Comparison of ENCODE assay signal across 8 mouse cellular contexts in genomic region chr7:132712044-132712708, GRCm38 (mm10).
DNase-seq lines count a peak whose midpoint lies in the region; ATAC-seq and TF ChIP-seq lines count a peak whose summit lies in the region.

No protein-coding gene starts in this region.

- no peaks in the 10 kb centered on the region for H3K27me3 ChIP-seq in forebrain, embryonic 12.5 days
- H3K27me3 ChIP-seq in limb, embryonic 15.5 days = no peaks in the 10 kb centered on the region
- H3K27me3 ChIP-seq in neural tube, embryonic 14.5 days (ENCODE audit: control insufficient read depth, insufficient read depth, low read length) = no peaks in the 10 kb centered on the region
- no peaks in the 10 kb centered on the region for H3K27me3 ChIP-seq in cerebellum, adult 2 months (ENCODE audit: control insufficient read depth, insufficient read depth, low read length)

- ATAC-seq in forebrain, embryonic 12.5 days (ENCODE audit: low FRiP score) = peak; percentile 61
- ATAC-seq in limb, embryonic 15.5 days (ENCODE audit: insufficient number of reproducible peaks, low FRiP score, low TSS enrichment, low read depth) = no peak; the same call in 1 of the 2 replicates
- ATAC-seq in neural tube, embryonic 14.5 days (ENCODE audit: low read depth) = peak; percentile 49; the same call in 1 of the 2 replicates

- no peak overlapping the region for H3K4me2 ChIP-seq in forebrain, embryonic 12.5 days
- no peak overlapping the region for H3K4me2 ChIP-seq in limb, embryonic 15.5 days
- no peak overlapping the region for H3K4me2 ChIP-seq in neural tube, embryonic 14.5 days (ENCODE audit: low read depth, low read length)

- no peak overlapping the region for H3K9ac ChIP-seq in forebrain, embryonic 12.5 days
- no peak overlapping the region for H3K9ac ChIP-seq in limb, embryonic 15.5 days
- H3K9ac ChIP-seq in neural tube, embryonic 14.5 days (replicated peaks; ENCODE audit: low read depth, low read length) = no peak overlapping the region

- H3K27ac ChIP-seq in forebrain, embryonic 12.5 days = peak overlapping the region; percentile 37
- 0 out of 2 replicates have a peak overlapping the region, but pooled peaks have one; percentile 33 for H3K27ac ChIP-seq in limb, embryonic 15.5 days
- no peak overlapping the region for H3K27ac ChIP-seq in neural tube, embryonic 14.5 days (ENCODE audit: low read depth, low read length)
- no peak overlapping the region for H3K27ac ChIP-seq in cerebellum, adult 2 months (ENCODE audit: insufficient read depth, low read length)

- H3K4me1 ChIP-seq in forebrain, embryonic 12.5 days = peaks cover 35% of the 10 kb centered on the region
- H3K4me1 ChIP-seq in limb, embryonic 15.5 days = peaks cover 37% of the 10 kb centered on the region
- peaks cover 13% of the 10 kb centered on the region for H3K4me1 ChIP-seq in neural tube, embryonic 14.5 days (ENCODE audit: control insufficient read depth, insufficient read depth, low read length)
- peaks cover 35% of the 10 kb centered on the region for H3K4me1 ChIP-seq in cerebellum, adult 2 months (ENCODE audit: control insufficient read depth, insufficient read depth, low read length)

- no peaks in the 10 kb centered on the region for H3K9me3 ChIP-seq in forebrain, embryonic 12.5 days
- no peaks in the 10 kb centered on the region for H3K9me3 ChIP-seq in limb, embryonic 15.5 days
- H3K9me3 ChIP-seq in neural tube, embryonic 14.5 days (ENCODE audit: control insufficient read depth, low read length) = no peaks in the 10 kb centered on the region

- no peak overlapping the region for H3K4me3 ChIP-seq in forebrain, embryonic 12.5 days (replicated peaks)
- no peak overlapping the region for H3K4me3 ChIP-seq in limb, embryonic 15.5 days
- H3K4me3 ChIP-seq in neural tube, embryonic 14.5 days (ENCODE audit: low read depth, low read length) = no peak overlapping the region
- no peak overlapping the region for H3K4me3 ChIP-seq in cerebellum, adult 2 months (replicated peaks; ENCODE audit: insufficient read depth, low read depth, low read length)

- no peak for TF ChIP-seq CTCF in cerebellum, adult 2 months (IDR thresholded peaks at IDR 0.05; ENCODE audit: borderline replicate concordance, insufficient read depth, low read depth, low read length)

- whole genome bisulfite sequencing in forebrain, embryonic 12.5 days = 49% methylated on average over 16 of the region's 16 CpGs
- 34% methylated on average over 16 of the region's 16 CpGs for WGBS in limb, embryonic 15.5 days
- 39% methylated on average over 16 of the region's 16 CpGs for WGBS in neural tube, embryonic 14.5 days
- WGBS in cerebellum, adult 2 months = 61% methylated on average over 16 of the region's 16 CpGs

- peak; percentile 24 for DNase-seq in layer of hippocampus, adult 11-12 months (ENCODE audit: low spot score)
- DNase-seq in layer of hippocampus, adult 8-10 months (ENCODE audit: low spot score in 2 of 2) = no peak
- DNase-seq in left cerebral cortex, postnatal 25 days (ENCODE audit: low spot score in 2 of 2) = no peak
- DNase-seq in layer of hippocampus, adult 18-20 months (ENCODE audit: low spot score in 2 of 2) = no peak
- no peak for DNase-seq in cerebellum, adult 2 months

- intact Hi-C loops in left cerebral cortex, postnatal 25 days (cut with DNase I) = loop anchor here (5.0 kb wide), 1 partner anchor 55 kb away; no protein-coding TSS in a partner anchor

- no peak for TF ChIP-seq POLR2A in cerebellum, adult 2 months (IDR thresholded peaks at IDR 0.05; ENCODE audit: borderline replicate concordance, insufficient read depth, low read length)

- H3K36me3 ChIP-seq in forebrain, embryonic 12.5 days (replicated peaks) = peaks cover 25% of the 10 kb centered on the region
- peaks cover 15% of the 10 kb centered on the region for H3K36me3 ChIP-seq in limb, embryonic 15.5 days
- H3K36me3 ChIP-seq in neural tube, embryonic 14.5 days (ENCODE audit: control insufficient read depth, insufficient read depth, low read length) = peaks cover 7% of the 10 kb centered on the region

Comparison
In these comparisons a context has a peak if more than half of its experiments do, and no peak if none do; other contexts are left out.
1. H3K27ac ChIP-seq: peak in forebrain, embryonic 12.5 days (single experiment) and limb, embryonic 15.5 days (single experiment); none in neural tube, embryonic 14.5 days (single experiment) and cerebellum, adult 2 months (single experiment).